Mouse (Mus musculus) heart, adult 2 months (tissue): ENCODE results near the gene Btbd6. TPM values are rescaled to one million over a fixed set of nuclear protein-coding genes. Genes with fewer than 3 reads are reported as not detected.
A peak's percentile ranks its signal among the peaks of the same experiment; 100 is the strongest.

Experiments used
- DNase-seq, 2 experiments: peaks; one replicate each; pipeline ENCODE4 v3.0.0; 2021
- H3K27ac ChIP-seq: fragments of 200-600 bp; 2 replicates; pipeline ENCODE4 v1.8.1; 2022
- H3K27me3 ChIP-seq: fragments of 200-500 bp; 2 replicates; pipeline ENCODE4 v1.6.1; 2012; ENCODE audit warnings: mild to moderate bottlenecking, low read length, inconsistent platforms, mixed read lengths; ENCODE audit not compliant: control insufficient read depth, insufficient read depth
- H3K36me3 ChIP-seq: fragments of 200-500 bp; 2 replicates; pipeline ENCODE4 v1.6.1; 2012; ENCODE audit warnings: low read length, inconsistent platforms; ENCODE audit not compliant: control insufficient read depth, insufficient read depth
- H3K4me1 ChIP-seq: fragments of 200-500 bp; 2 replicates; pipeline ENCODE4 v1.6.1; 2011; ENCODE audit warnings: low read length; ENCODE audit not compliant: control insufficient read depth, insufficient read depth
- H3K4me3 ChIP-seq: fragments of 200-600 bp; 2 replicates; pipeline ENCODE4 v1.8.1; 2022
- H3K79me2 ChIP-seq: fragments of 200-500 bp; replicated peaks from 2 replicates; pipeline ENCODE4 v1.6.1; 2012; ENCODE audit warnings: mild to moderate bottlenecking, inconsistent platforms, low read length, moderate library complexity, mixed read lengths; ENCODE audit not compliant: control insufficient read depth, insufficient read depth
- H3K9ac ChIP-seq: fragments of 200-500 bp; 2 replicates; pipeline ENCODE4 v1.6.1; 2012; ENCODE audit warnings: low read depth, mild to moderate bottlenecking, control low read depth, inconsistent platforms, low read length, mixed read lengths
- CTCF ChIP-seq: fragments of 200-600 bp; IDR thresholded peaks from 2 replicates; pipeline ENCODE4 v1.8.1; 2022; ENCODE audit warnings: antibody characterized with exemption, mild to moderate bottlenecking, moderate library complexity
- EP300 ChIP-seq: fragments of 200-500 bp; IDR thresholded peaks from 2 replicates; pipeline ENCODE4 v1.6.1; 2011; ENCODE audit warnings: low read depth, low read length, control low read depth; ENCODE audit not compliant: insufficient read depth
- POLR2A ChIP-seq: fragments of 200-500 bp; IDR thresholded peaks from 2 replicates; pipeline ENCODE4 v1.6.1; 2011; ENCODE audit warnings: mild to moderate bottlenecking, low read depth, low read length, control low read depth; ENCODE audit not compliant: insufficient read depth
- WGBS: fragments of 180-500 bp; shearing (Covaris S2); methylation state at CpG from one replicate; pipeline ENCODE4 v1.1.7; 2018; 5-methylcytosine and 5-hydroxymethylcytosine counted together
- intact Hi-C: fragments of 180-260 bp; cut with DNase I; formaldehyde crosslinking; loops from one replicate; pipeline ENCODE4 v1.15.1; 2025
- polyA plus RNA-seq: library from polyadenylated mRNA; depleted of rRNA; stranded (reverse); fragments of >200 nt; gene quantifications from 2 replicates; pipeline ENCODE4 v1.2.3, GENCODE M21; 2012
- total RNA-seq, 2 experiments: library from RNA; stranded (reverse); gene quantifications; 2 replicates each; pipeline ENCODE4 v1.2.3; 2021

Gene Btbd6
- total and polyA plus RNA-seq, 3 experiments, result 21.8 to 27.4 (median 24.3) TPM

- WGBS, result 65% methylated on average over 4 of the region's 4 CpGs
- no peak overlapping the region for H3K9ac ChIP-seq
- DNase-seq, result no peak
Observed at GRCm38 (mm10) chr12:112994153-112994552, 17.9 kb downstream of the Btbd6 start.

GRCm38 (mm10) chr12:112999569-113000293, 23.4 kb downstream of the Btbd6 start:
- H3K4me3 ChIP-seq, result peak overlapping the region; percentile 80
- no peaks in the 10 kb centered on the region for H3K27me3 ChIP-seq
- peak overlapping the region; percentile 90 for H3K27ac ChIP-seq
- WGBS, result 1% methylated on average over 56 of the region's 56 CpGs
- DNase-seq, result no peak
- H3K79me2 ChIP-seq, result peaks cover 12% of the 10 kb centered on the region
- TF ChIP-seq EP300 (no peak), CTCF (no peak), POLR2A (no peak)
- intact Hi-C loops, result loop anchor here (2.0 kb wide), 2 partner anchors 23 to 143 kb away; partner anchors contain the start of gene Btbd6
- peaks cover 5% of the 10 kb centered on the region for H3K4me1 ChIP-seq
- peak overlapping the region; percentile 99 for H3K9ac ChIP-seq
- no peaks in the 10 kb centered on the region for H3K36me3 ChIP-seq

More at GRCm38 (mm10) chr12:112994153-112994552, 17.9 kb downstream of the Btbd6 start:
- Histone ChIP-seq H3K27ac (no peak overlapping the region), H3K27me3 (no peaks in the 10 kb centered on the region), H3K36me3 (no peaks in the 10 kb centered on the region), H3K4me3 (no peak overlapping the region), H3K79me2 (peaks cover 12% of the 10 kb centered on the region), H3K4me1 (peaks cover 5% of the 10 kb centered on the region; the same call in 1 of the 2 replicates)
- TF ChIP-seq EP300, result no peak
- TF ChIP-seq CTCF, result no peak
- no peak for TF ChIP-seq POLR2A
- intact Hi-C loops, result no loop called here

- under 1% methylated on average over 96 of the region's 96 CpGs for WGBS
- TF ChIP-seq CTCF (peak; percentile 56), EP300 (peak; percentile 79; the same call in 1 of the 2 replicates), POLR2A (peak; percentile 97)
Observed at GRCm38 (mm10) chr12:113000294-113001132, 24.2 kb downstream of the Btbd6 start, which contains the start of gene Brf1. Brf1 (minus strand) TSS chr12:113000704.

GRCm38 (mm10) chr12:113001133-113001474, 24.8 kb downstream of the Btbd6 start:
- DNase-seq, result no peak
- H3K27ac ChIP-seq, result peak overlapping the region; percentile 90
- H3K27me3 ChIP-seq, result no peaks in the 10 kb centered on the region
- intact Hi-C loops, result loop anchor here (1.0 to 2.0 kb wide), 3 partner anchors 13 to 142 kb away; partner anchors contain the start of genes Btbd6 and Pacs2
- 3% methylated on average over 5 of the region's 5 CpGs for WGBS
- peak overlapping the region; percentile 58 for H3K9ac ChIP-seq
- H3K4me3 ChIP-seq, result peak overlapping the region; percentile 36
- TF ChIP-seq POLR2A (no peak; the same call in 1 of the 2 replicates), EP300 (no peak), CTCF (no peak)
- H3K36me3 ChIP-seq, result no peaks in the 10 kb centered on the region
- H3K79me2 ChIP-seq, result peaks cover 8% of the 10 kb centered on the region
- peaks cover 5% of the 10 kb centered on the region for H3K4me1 ChIP-seq

More at GRCm38 (mm10) chr12:113000294-113001132, 24.2 kb downstream of the Btbd6 start, which contains the start of gene Brf1:
- no peaks in the 10 kb centered on the region for H3K36me3 ChIP-seq
- H3K4me3 ChIP-seq, result peak within 1 kb of the TSS; percentile 80
- H3K27ac ChIP-seq, result peak within 1 kb of the TSS; percentile 90
- intact Hi-C loops, result loop anchor here (1.0 to 2.0 kb wide), 3 partner anchors 14 to 142 kb away; partner anchors contain the start of genes Btbd6 and Pacs2
- H3K27me3 ChIP-seq, result no peaks in the 10 kb centered on the region
- peaks cover 5% of the 10 kb centered on the region for H3K4me1 ChIP-seq
- DNase-seq, result peak; percentile 96 to 98
- peaks cover 12% of the 10 kb centered on the region for H3K79me2 ChIP-seq
- H3K9ac ChIP-seq, result peak within 1 kb of the TSS; percentile 99

- no peak overlapping the region for H3K4me3 ChIP-seq
- 45% methylated on average over 2 of the region's 2 CpGs for WGBS
- no peak overlapping the region for H3K9ac ChIP-seq
- H3K27ac ChIP-seq, result no peak overlapping the region
- no peaks in the 10 kb centered on the region for H3K36me3 ChIP-seq
- H3K27me3 ChIP-seq, result no peaks in the 10 kb centered on the region
- intact Hi-C loops, result no loop called here
- H3K79me2 ChIP-seq, result peaks cover 7% of the 10 kb centered on the region
- H3K4me1 ChIP-seq, result peaks cover 4% of the 10 kb centered on the region
- no peak for DNase-seq
- peak; percentile 57 for TF ChIP-seq CTCF
- no peak for TF ChIP-seq EP300
Observed at GRCm38 (mm10) chr12:113002667-113003066, 26.4 kb downstream of the Btbd6 start.
